Mouse (Mus musculus): ENCODE data around the gene Trcg1. TPM values are rescaled to one million over a fixed set of nuclear protein-coding genes. Genes with fewer than 3 reads are reported as not detected.

Trcg1 gene
- polyA plus RNA-seq, 1 experiment from 2014 or later = not detected

- Histone ChIP-seq H3K27ac (no peak overlapping the region), H3K27me3 (peaks cover 29% of the 10 kb centered on the region), H3K9ac (replicated peaks) (no peak overlapping the region), H3K9me3 (no peaks in the 10 kb centered on the region), H3K4me1 (replicated peaks) (peaks cover 28% of the 10 kb centered on the region), H3K4me2 (no peak overlapping the region), H3K36me3 (no peaks in the 10 kb centered on the region), H3K4me3 (replicated peaks) (no peak overlapping the region)
- no peak for ATAC-seq (ENCODE audit: insufficient number of reproducible peaks, insufficient read depth, low FRiP score, low TSS enrichment, low read depth)
- 45% methylated on average over 4 of the region's 4 CpGs for WGBS
Observed at GRCm38 (mm10) chr9:57278268-57278667, 41.9 kb downstream of the Trcg1 start.

- Histone ChIP-seq H3K4me3 (replicated peaks) (no peak overlapping the region), H3K36me3 (no peaks in the 10 kb centered on the region), H3K27ac (no peak overlapping the region), H3K9ac (replicated peaks) (no peak overlapping the region), H3K4me2 (no peak overlapping the region), H3K9me3 (no peaks in the 10 kb centered on the region), H3K27me3 (peaks cover 30% of the 10 kb centered on the region), H3K4me1 (replicated peaks) (peaks cover 24% of the 10 kb centered on the region)
- 32% methylated on average over 4 of the region's 4 CpGs for WGBS
- no peak for ATAC-seq (ENCODE audit: insufficient number of reproducible peaks, insufficient read depth, low FRiP score, low TSS enrichment, low read depth)
Observed at GRCm38 (mm10) chr9:57279441-57279840, 43.1 kb downstream of the Trcg1 start.

GRCm38 (mm10) chr9:57281549-57281948 lies 45.2 kb downstream of the Trcg1 start:
- H3K9ac ChIP-seq (replicated peaks) = 0 out of 2 replicates have a peak overlapping the region, but pooled peaks have one; percentile 37
- WGBS = 13% methylated on average over 20 of the region's 20 CpGs
- no peaks in the 10 kb centered on the region for H3K36me3 ChIP-seq
- no peaks in the 10 kb centered on the region for H3K9me3 ChIP-seq
- H3K27ac ChIP-seq = no peak overlapping the region
- peak overlapping the region; percentile 23 for H3K4me3 ChIP-seq (replicated peaks)
- peak overlapping the region; percentile 50 for H3K4me2 ChIP-seq
- H3K4me1 ChIP-seq (replicated peaks) = peaks cover 24% of the 10 kb centered on the region
- peaks cover 25% of the 10 kb centered on the region for H3K27me3 ChIP-seq
- ATAC-seq (ENCODE audit: insufficient number of reproducible peaks, insufficient read depth, low FRiP score, low TSS enrichment, low read depth) = no peak

- H3K27me3 ChIP-seq = peaks cover 25% of the 10 kb centered on the region
Observed at GRCm38 (mm10) chr9:57282686-57283085, 46.3 kb downstream of the Trcg1 start.

GRCm38 (mm10) chr9:57283311-57283710 lies 47.0 kb downstream of the Trcg1 start:
- no peaks in the 10 kb centered on the region for H3K9me3 ChIP-seq
- WGBS = 67% methylated on average over 4 of the region's 4 CpGs
- H3K9ac ChIP-seq (replicated peaks) = no peak overlapping the region
- H3K27ac ChIP-seq = no peak overlapping the region
- H3K36me3 ChIP-seq = no peaks in the 10 kb centered on the region
- peaks cover 22% of the 10 kb centered on the region for H3K27me3 ChIP-seq
- no peak overlapping the region for H3K4me2 ChIP-seq
- peaks cover 22% of the 10 kb centered on the region for H3K4me1 ChIP-seq (replicated peaks)
- no peak for ATAC-seq (ENCODE audit: insufficient number of reproducible peaks, insufficient read depth, low FRiP score, low TSS enrichment, low read depth)
- no peak overlapping the region for H3K4me3 ChIP-seq (replicated peaks)

More at GRCm38 (mm10) chr9:57282686-57283085, 46.3 kb downstream of the Trcg1 start:
- Histone ChIP-seq H3K27ac (no peak overlapping the region), H3K4me2 (no peak overlapping the region), H3K9me3 (no peaks in the 10 kb centered on the region), H3K4me3 (replicated peaks) (no peak overlapping the region), H3K9ac (replicated peaks) (no peak overlapping the region), H3K36me3 (no peaks in the 10 kb centered on the region), H3K4me1 (replicated peaks) (peaks cover 24% of the 10 kb centered on the region)
- no peak for ATAC-seq (ENCODE audit: insufficient number of reproducible peaks, insufficient read depth, low FRiP score, low TSS enrichment, low read depth)
- 80% methylated on average over 3 of the region's 3 CpGs for WGBS

GRCm38 (mm10) chr9:57287183-57287582 lies 50.8 kb downstream of the Trcg1 start:
- no peak overlapping the region for H3K4me2 ChIP-seq
- H3K9ac ChIP-seq (replicated peaks) = no peak overlapping the region
- no peaks in the 10 kb centered on the region for H3K4me1 ChIP-seq (replicated peaks)
- 91% methylated on average over 6 of the region's 6 CpGs for WGBS
- H3K36me3 ChIP-seq = no peaks in the 10 kb centered on the region
- no peaks in the 10 kb centered on the region for H3K9me3 ChIP-seq
- H3K27ac ChIP-seq = no peak overlapping the region
- ATAC-seq (ENCODE audit: insufficient number of reproducible peaks, insufficient read depth, low FRiP score, low TSS enrichment, low read depth) = no peak
- H3K4me3 ChIP-seq (replicated peaks) = no peak overlapping the region
- H3K27me3 ChIP-seq = peaks cover 8% of the 10 kb centered on the region; the same call in 1 of the 2 replicates

- no peaks in the 10 kb centered on the region for H3K36me3 ChIP-seq
- no peak overlapping the region for H3K4me2 ChIP-seq
- no peaks in the 10 kb centered on the region for H3K27me3 ChIP-seq
- H3K4me1 ChIP-seq (replicated peaks) = no peaks in the 10 kb centered on the region
- no peak for ATAC-seq (ENCODE audit: insufficient number of reproducible peaks, insufficient read depth, low FRiP score, low TSS enrichment, low read depth)
- H3K9ac ChIP-seq (replicated peaks) = no peak overlapping the region
- WGBS = 76% methylated on average over 3 of the region's 3 CpGs
- H3K9me3 ChIP-seq = no peaks in the 10 kb centered on the region
- H3K4me3 ChIP-seq (replicated peaks) = no peak overlapping the region
- H3K27ac ChIP-seq = no peak overlapping the region
Observed at GRCm38 (mm10) chr9:57294905-57295304, 58.5 kb downstream of the Trcg1 start.

GRCm38 (mm10) chr9:57295666-57296065 lies 59.3 kb downstream of the Trcg1 start:
- Histone ChIP-seq H3K27ac (no peak overlapping the region), H3K4me3 (replicated peaks) (no peak overlapping the region), H3K9ac (replicated peaks) (no peak overlapping the region), H3K27me3 (no peaks in the 10 kb centered on the region), H3K4me2 (no peak overlapping the region), H3K4me1 (replicated peaks) (no peaks in the 10 kb centered on the region), H3K9me3 (no peaks in the 10 kb centered on the region), H3K36me3 (no peaks in the 10 kb centered on the region)
- ATAC-seq (ENCODE audit: insufficient number of reproducible peaks, insufficient read depth, low FRiP score, low TSS enrichment, low read depth) = no peak
- 81% methylated on average over 3 of the region's 3 CpGs for WGBS

GRCm38 (mm10) chr9:57296277-57296676 lies 59.9 kb downstream of the Trcg1 start:
- H3K4me2 ChIP-seq = no peak overlapping the region
- no peaks in the 10 kb centered on the region for H3K36me3 ChIP-seq
- H3K9me3 ChIP-seq = no peaks in the 10 kb centered on the region
- no peak for ATAC-seq (ENCODE audit: insufficient number of reproducible peaks, insufficient read depth, low FRiP score, low TSS enrichment, low read depth)
- H3K27ac ChIP-seq = no peak overlapping the region
- no peak overlapping the region for H3K9ac ChIP-seq (replicated peaks)
- no peak overlapping the region for H3K4me3 ChIP-seq (replicated peaks)
- H3K4me1 ChIP-seq (replicated peaks) = no peaks in the 10 kb centered on the region
- WGBS = 70% methylated on average over 8 of the region's 8 CpGs
- H3K27me3 ChIP-seq = no peaks in the 10 kb centered on the region

GRCm38 (mm10) chr9:57297938-57298337 lies 61.6 kb downstream of the Trcg1 start:
- H3K4me1 ChIP-seq (replicated peaks) = no peaks in the 10 kb centered on the region
- H3K27me3 ChIP-seq = no peaks in the 10 kb centered on the region
- ATAC-seq (ENCODE audit: insufficient number of reproducible peaks, insufficient read depth, low FRiP score, low TSS enrichment, low read depth) = no peak
- no peak overlapping the region for H3K27ac ChIP-seq
- H3K36me3 ChIP-seq = no peaks in the 10 kb centered on the region
- no peak overlapping the region for H3K4me3 ChIP-seq (replicated peaks)
- H3K4me2 ChIP-seq = no peak overlapping the region
- no peaks in the 10 kb centered on the region for H3K9me3 ChIP-seq
- H3K9ac ChIP-seq (replicated peaks) = no peak overlapping the region
- WGBS = 99% methylated on average over 2 of the region's 2 CpGs
